Mouse (Mus musculus) forebrain, postnatal 0 days (tissue): ENCODE results near the gene Ube3b. TPM values are rescaled to one million over a fixed set of nuclear protein-coding genes. Genes with fewer than 3 reads are reported as not detected.

Source experiments
- ATAC-seq: fragments of 200-750 bp; cut with Nextera tagmentation; 2 replicates; pipeline ENCODE4 v1.8.0; 2017; ENCODE audit warnings: mild to moderate bottlenecking, moderate library complexity
- DNase-seq: peaks from one replicate; pipeline ENCODE4 v3.0.0-alpha.2; 2015
- H3K27ac ChIP-seq: fragments of 300-500 bp; sonication (generic); 2 replicates; pipeline ENCODE4 v1.5.1; 2014; ENCODE audit warnings: low read depth, mild to moderate bottlenecking, antibody characterized with exemption, low read length, moderate library complexity, mixed read lengths
- H3K27me3 ChIP-seq: fragments of 300-500 bp; sonication (generic); 2 replicates; pipeline ENCODE4 v1.6.1; 2014; ENCODE audit warnings: mild to moderate bottlenecking, low read length, mixed read lengths; ENCODE audit not compliant: insufficient read depth
- H3K36me3 ChIP-seq: fragments of 300-500 bp; sonication (generic); 2 replicates; pipeline ENCODE4 v1.6.1; 2014; ENCODE audit warnings: mild to moderate bottlenecking, moderate library complexity; ENCODE audit not compliant: insufficient read depth
- H3K4me1 ChIP-seq: fragments of 300-500 bp; sonication (generic); 2 replicates; pipeline ENCODE4 v1.6.1; 2014; ENCODE audit warnings: antibody characterized with exemption; ENCODE audit not compliant: insufficient read depth
- H3K4me2 ChIP-seq: fragments of 300-500 bp; sonication (generic); 2 replicates; pipeline ENCODE4 v1.6.1; 2014; ENCODE audit warnings: low read depth, mild to moderate bottlenecking, moderate library complexity
- H3K4me3 ChIP-seq: fragments of 300-500 bp; sonication (generic); 2 replicates; pipeline ENCODE4 v1.5.1; 2014; ENCODE audit warnings: low read depth, low read length, mixed read lengths
- H3K9ac ChIP-seq: fragments of 300-500 bp; sonication (generic); 2 replicates; pipeline ENCODE4 v1.6.1; 2014; ENCODE audit warnings: mild to moderate bottlenecking
- H3K9me3 ChIP-seq: fragments of 300-500 bp; sonication (generic); 2 replicates; pipeline ENCODE4 v1.6.1; 2016; ENCODE audit warnings: low read length
- CTCF ChIP-seq: sonication (generic); IDR thresholded peaks from 2 replicates; pipeline ENCODE4 v1.5.1; 2016; ENCODE audit warnings: antibody characterized with exemption, control low read depth, low read depth
- WGBS: fragments of 180-500 bp; shearing (Covaris S2); extraction: QIAGEN DNeasy Blood & Tissue Kit; methylation state at CpG from one replicate; pipeline ENCODE4 v1.1.7; 2014; 5-methylcytosine and 5-hydroxymethylcytosine counted together
- microRNA-seq, 2 experiments: library from miRNA; unstranded; fragments of <30 nt; microRNA quantifications; one replicate each; pipeline ENCODE4; 2016
- polyA plus RNA-seq: library from polyadenylated mRNA; unstranded; fragments of >200 nt; fragmentation: Nextera tagmentation; extraction: Ambion mirVana; gene quantifications from 2 replicates; pipeline ENCODE4 v1.2.1, GENCODE M21; 2015
- total RNA-seq: library from RNA; depleted of rRNA; stranded (reverse); fragments of >200 nt; gene quantifications from 2 replicates; pipeline ENCODE4 v1.2.3, GENCODE M21; 2014; rRNA removed

Ube3b gene
- total and polyA plus RNA-seq, 2 experiments from 2014 or later = 35.2 to 46.8 TPM

DNA sequence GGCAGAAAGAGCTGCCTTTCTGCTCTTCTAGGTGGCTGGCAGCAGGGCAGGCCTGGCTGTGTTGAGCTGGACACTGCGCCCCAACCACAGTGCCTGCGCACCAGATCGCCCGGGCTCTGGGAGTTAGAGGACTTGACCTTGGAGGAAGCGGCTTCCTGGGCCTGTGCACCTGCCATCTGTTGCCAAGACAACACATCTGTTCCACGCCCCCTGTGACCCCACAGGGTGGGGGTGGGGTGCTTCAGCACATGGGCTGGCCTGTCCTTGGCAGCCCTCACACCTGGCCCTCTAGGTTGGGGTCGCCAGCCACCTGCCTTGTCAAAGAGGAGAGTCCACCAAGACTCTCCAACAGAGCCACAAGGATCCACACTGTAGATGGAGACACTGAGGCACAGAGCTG, 85.2 kb downstream of the Ube3b start:
- ATAC-seq = no peak
- Histone ChIP-seq H3K9me3 (no peaks in the 10 kb centered on the region), H3K4me2 (no peak overlapping the region), H3K9ac (no peak overlapping the region), H3K27me3 (peaks cover 9% of the 10 kb centered on the region), H3K4me3 (no peak overlapping the region), H3K27ac (no peak overlapping the region), H3K4me1 (no peaks in the 10 kb centered on the region; the same call in 1 of the 2 replicates), H3K36me3 (no peaks in the 10 kb centered on the region)
- no peak for TF ChIP-seq CTCF
- 74% methylated on average over 7 of the region's 7 CpGs for WGBS
- no peak for DNase-seq

GRCm38 (mm10) chr5:114467019-114467418, 86.6 kb downstream of the Ube3b start:
- Histone ChIP-seq H3K4me3 (peak overlapping the region; percentile 20), H3K36me3 (no peaks in the 10 kb centered on the region), H3K4me1 (no peaks in the 10 kb centered on the region; the same call in 1 of the 2 replicates), H3K9me3 (no peaks in the 10 kb centered on the region), H3K9ac (no peak overlapping the region), H3K27ac (peak overlapping the region; percentile 29; the same call in 1 of the 2 replicates), H3K4me2 (peak overlapping the region; percentile 47), H3K27me3 (peaks cover 4% of the 10 kb centered on the region)
- no peak for TF ChIP-seq CTCF
- no peak for DNase-seq
- peak; percentile 23; the same call in 1 of the 2 replicates for ATAC-seq
- 1% methylated on average over 11 of the region's 11 CpGs for WGBS

- Histone ChIP-seq H3K4me3 (peak overlapping the region; percentile 20), H3K27ac (peak overlapping the region; percentile 29), H3K9ac (no peak overlapping the region), H3K27me3 (peaks cover 3% of the 10 kb centered on the region), H3K4me1 (no peaks in the 10 kb centered on the region; the same call in 1 of the 2 replicates), H3K4me2 (peak overlapping the region; percentile 47), H3K9me3 (no peaks in the 10 kb centered on the region), H3K36me3 (no peaks in the 10 kb centered on the region)
- DNase-seq = peak; percentile 74
- no peak for TF ChIP-seq CTCF
- peak; percentile 79 for ATAC-seq
- 5% methylated on average over 12 of the region's 13 CpGs for WGBS
Observed at GRCm38 (mm10) chr5:114467430-114467829, 87.0 kb downstream of the Ube3b start.

DNA sequence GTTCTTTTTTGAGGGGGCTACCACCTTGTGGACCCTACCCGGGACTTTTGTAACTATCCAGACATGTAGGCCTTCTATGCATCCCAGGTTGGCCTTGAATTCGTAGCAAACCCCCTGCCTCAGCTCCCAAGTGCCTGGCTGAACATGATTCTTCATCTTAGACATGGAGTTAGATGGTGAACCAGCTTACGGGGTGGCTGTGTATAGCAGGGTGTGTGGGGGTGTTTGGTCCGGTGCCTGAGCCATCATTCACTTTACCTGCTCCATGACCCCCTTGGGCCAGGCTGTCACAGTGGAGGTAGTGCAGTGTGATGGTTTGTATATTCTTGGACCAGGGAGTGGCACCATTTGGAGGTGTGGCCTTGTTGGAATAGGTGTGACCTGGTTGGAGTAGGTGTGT, 87.6 kb downstream of the Ube3b start:
- H3K27me3 ChIP-seq = peaks cover 3% of the 10 kb centered on the region; the same call in 1 of the 2 replicates
- no peak overlapping the region for H3K4me3 ChIP-seq
- H3K4me1 ChIP-seq = no peaks in the 10 kb centered on the region; the same call in 1 of the 2 replicates
- no peak overlapping the region for H3K9ac ChIP-seq
- no peak overlapping the region for H3K4me2 ChIP-seq
- no peak for TF ChIP-seq CTCF
- 23% methylated on average over 4 of the region's 4 CpGs for WGBS
- ATAC-seq (no peak), DNase-seq (no peak)
- peak overlapping the region; percentile 29; the same call in 1 of the 2 replicates for H3K27ac ChIP-seq
- H3K9me3 ChIP-seq = no peaks in the 10 kb centered on the region
- H3K36me3 ChIP-seq = no peaks in the 10 kb centered on the region

DNA sequence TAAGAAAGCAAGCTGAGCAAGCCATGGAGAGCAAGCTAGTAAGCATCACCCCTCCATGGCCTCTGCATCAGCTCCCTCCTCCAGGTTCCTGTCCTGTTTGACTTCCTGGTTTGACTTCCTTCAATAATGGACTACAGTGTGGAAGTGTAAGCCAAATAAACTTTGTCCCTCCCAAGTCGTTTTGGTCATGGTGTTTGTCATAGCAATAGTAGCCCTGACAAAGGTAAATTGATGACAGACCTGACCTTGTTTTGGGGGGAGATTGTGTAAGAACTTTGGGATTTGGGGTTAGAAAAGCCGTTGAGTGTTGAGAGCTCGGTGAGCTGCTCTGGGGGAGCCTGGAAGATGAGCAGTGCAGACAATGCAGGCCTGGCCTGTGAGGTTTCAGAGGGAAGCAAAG, 90.0 kb downstream of the Ube3b start:
- H3K9ac ChIP-seq = no peak overlapping the region
- WGBS = 81% methylated on average over 3 of the region's 3 CpGs

More for the DNA sequence above, 90.0 kb downstream of the Ube3b start:
- no peak overlapping the region for H3K4me3 ChIP-seq
- H3K9me3 ChIP-seq = no peaks in the 10 kb centered on the region
- H3K4me1 ChIP-seq = peaks cover 9% of the 10 kb centered on the region
- H3K27me3 ChIP-seq = peaks cover 3% of the 10 kb centered on the region; the same call in 1 of the 2 replicates
- DNase-seq (no peak), ATAC-seq (no peak)
- TF ChIP-seq CTCF = no peak
- H3K36me3 ChIP-seq = no peaks in the 10 kb centered on the region
- H3K27ac ChIP-seq = no peak overlapping the region
- no peak overlapping the region for H3K4me2 ChIP-seq

Small RNA genes within 50 kb of the gene (microRNA-seq; reads per million reads assigned to microRNA genes)
- 0.24 to 0.39 reads per million in 2 experiments for gene Mir7027

Other genes with a start within 250 kb of the Ube3b start
- gene Acacb, start 234.1 kb upstream of the Ube3b start, total RNA-seq = 2.0 and 4.0 TPM in 2 replicates
- 2.7 and 4.3 TPM in 2 replicates for gene Acacb, start 234.1 kb upstream of the Ube3b start, polyA plus RNA-seq
- gene Foxn4, start 106.8 kb upstream of the Ube3b start, total RNA-seq = 0.62 and 0.67 TPM in 2 replicates
- 0.52 and 0.76 TPM in 2 replicates for gene Foxn4, start 106.8 kb upstream of the Ube3b start, polyA plus RNA-seq
- 0.67 and 0.77 TPM in 2 replicates for gene Myo1h, start 91.4 kb upstream of the Ube3b start, total RNA-seq
- gene Myo1h, start 91.4 kb upstream of the Ube3b start, polyA plus RNA-seq = 0.44 and 0.63 TPM in 2 replicates
- 61.6 and 63.0 TPM in 2 replicates for gene Kctd10, start 99 bp upstream of the Ube3b start, total RNA-seq
- 69.7 and 74.1 TPM in 2 replicates for gene Kctd10, start 99 bp upstream of the Ube3b start, polyA plus RNA-seq
- 26.2 and 26.8 TPM in 2 replicates for gene Mmab, start 63.5 kb downstream of the Ube3b start, total RNA-seq
- gene Mmab, start 63.5 kb downstream of the Ube3b start, polyA plus RNA-seq = 22.7 and 28.6 TPM in 2 replicates
- 99.3 and 112 TPM in 2 replicates for gene Mvk, start 63.7 kb downstream of the Ube3b start, total RNA-seq
- gene Mvk, start 63.7 kb downstream of the Ube3b start, polyA plus RNA-seq = 59.0 and 65.7 TPM in 2 replicates
- gene Fam222a, start 187.4 kb downstream of the Ube3b start, total RNA-seq = 6.2 and 8.2 TPM in 2 replicates
- 2.9 and 3.4 TPM in 2 replicates for gene Fam222a, start 187.4 kb downstream of the Ube3b start, polyA plus RNA-seq